Mouse (Mus musculus): ENCODE measurements around the gene Fancc.

The Fancc gene

GRCm38 (mm10) chr13:63262168-63262957, 234.7 kb downstream of the Fancc start:
- ATAC-seq (ENCODE audit: low TSS enrichment) = no peak

- ATAC-seq (ENCODE audit: low TSS enrichment) = no peak
Measured at GRCm38 (mm10) chr13:63261676-63262075, 235.4 kb downstream of the Fancc start.

GRCm38 (mm10) chr13:63260753-63261631, 236.1 kb downstream of the Fancc start:
- ATAC-seq (ENCODE audit: low TSS enrichment) = peak; percentile 56

- no peak for ATAC-seq (ENCODE audit: low TSS enrichment)
Measured at GRCm38 (mm10) chr13:63260133-63260532, 236.9 kb downstream of the Fancc start.

GRCm38 (mm10) chr13:63258671-63259070, 238.4 kb downstream of the Fancc start:
- ATAC-seq (ENCODE audit: low TSS enrichment) = no peak

GRCm38 (mm10) chr13:63258167-63258582, 238.9 kb downstream of the Fancc start:
- ATAC-seq (ENCODE audit: low TSS enrichment) = peak; percentile 31; the same call in 1 of the 2 replicates

- ATAC-seq (ENCODE audit: low TSS enrichment) = no peak
Measured at GRCm38 (mm10) chr13:63256807-63257206, 240.3 kb downstream of the Fancc start.

GRCm38 (mm10) chr13:63256146-63256545, 240.9 kb downstream of the Fancc start:
- ATAC-seq (ENCODE audit: low TSS enrichment) = no peak

- ATAC-seq (ENCODE audit: low TSS enrichment) = no peak
Measured at GRCm38 (mm10) chr13:63255519-63256011, 241.5 kb downstream of the Fancc start.

- ATAC-seq (ENCODE audit: low TSS enrichment) = no peak
Measured at GRCm38 (mm10) chr13:63253886-63254636, 243.0 kb downstream of the Fancc start.

- no peak for ATAC-seq (ENCODE audit: low TSS enrichment)
Measured at GRCm38 (mm10) chr13:63253147-63253546, 243.9 kb downstream of the Fancc start.

- no peak for ATAC-seq (ENCODE audit: low TSS enrichment)
Measured at GRCm38 (mm10) chr13:63252295-63253010, 244.6 kb downstream of the Fancc start.

GRCm38 (mm10) chr13:63251118-63251889, 245.8 kb downstream of the Fancc start:
- ATAC-seq (ENCODE audit: low TSS enrichment) = peak; percentile 42

GRCm38 (mm10) chr13:63250441-63250980, 246.6 kb downstream of the Fancc start:
- ATAC-seq (ENCODE audit: low TSS enrichment) = no peak

GRCm38 (mm10) chr13:63249741-63250431, 247.2 kb downstream of the Fancc start:
- ATAC-seq (ENCODE audit: low TSS enrichment) = no peak

GRCm38 (mm10) chr13:63249171-63249570, 247.9 kb downstream of the Fancc start:
- ATAC-seq (ENCODE audit: low TSS enrichment) = no peak

- ATAC-seq (ENCODE audit: low TSS enrichment) = peak; percentile 35
Measured at GRCm38 (mm10) chr13:63248318-63248717, 248.8 kb downstream of the Fancc start.

- ATAC-seq (ENCODE audit: low TSS enrichment) = peak; percentile 1; the same call in 1 of the 2 replicates
Measured at GRCm38 (mm10) chr13:63247631-63248030, 249.4 kb downstream of the Fancc start.

GRCm38 (mm10) chr13:63247041-63247440, 250.0 kb downstream of the Fancc start:
- ATAC-seq (ENCODE audit: low TSS enrichment) = 0 out of 2 replicates have a peak, but pooled peaks have one; percentile 1
